Mouse (Mus musculus): ENCODE measurements around the gene Osgep. TPM values are rescaled to one million over a fixed set of nuclear protein-coding genes. Genes with fewer than 3 reads are reported as not detected.
"Not testable (repeated sequence)": the region's sequence is repeated elsewhere in the genome, so short reads cannot be mapped to it uniquely, and the experiment has no call there.

Osgep gene
- 116 and 119 TPM in 2 replicates for polyA plus RNA-seq (2015; fragmentation: Nextera tagmentation; extraction: Ambion mirVana)

DNA sequence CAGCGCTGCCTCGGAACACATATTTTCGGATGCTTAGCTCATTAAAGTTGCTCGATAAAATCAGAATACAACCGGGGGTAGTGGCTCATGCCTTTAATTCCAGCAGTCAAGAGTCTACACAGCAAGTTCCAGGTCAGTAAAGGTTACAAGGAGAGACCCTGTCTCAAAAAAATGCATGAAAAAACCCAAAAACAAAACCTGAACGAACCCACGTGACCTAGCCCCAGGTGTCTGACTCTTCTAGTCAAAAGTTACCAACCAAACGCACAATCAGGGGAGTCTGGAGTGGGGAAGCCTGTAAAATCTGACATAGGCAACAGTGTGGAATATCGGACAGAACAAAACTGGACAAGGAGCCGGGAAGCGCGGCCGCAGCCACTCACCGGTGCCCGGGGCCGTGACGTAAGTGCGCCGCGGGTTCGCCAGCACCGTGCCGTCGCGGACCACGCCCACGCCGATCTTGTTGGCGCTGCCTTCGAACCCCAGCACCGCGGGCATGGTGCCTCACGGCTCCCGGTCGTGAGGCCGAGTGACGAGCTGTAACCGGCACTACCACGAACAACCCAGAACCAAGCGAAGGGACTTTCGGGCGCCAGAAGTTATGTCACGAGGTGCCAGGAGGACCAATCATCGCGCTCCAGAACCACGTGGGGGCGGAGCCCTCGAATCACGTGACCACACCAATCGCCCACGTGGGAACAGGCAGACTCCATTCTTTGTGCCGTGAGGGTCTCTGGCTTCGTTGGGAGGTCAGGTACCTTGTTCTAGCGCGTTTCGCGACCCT lies at the start of gene Osgep, which contains the start of gene Apex1:
Osgep (minus strand) TSS at position 613 of the 784 bp plus-strand sequence.
Apex1 (plus strand) TSS at position 688 of the 784 bp plus-strand sequence.
- H3K4me1 ChIP-seq (replicated peaks): peaks cover 45% of the 10 kb centered on the region
- no peaks in the 10 kb centered on the region for H3K9me3 ChIP-seq
- under 1% methylated on average over 57 of the region's 57 CpGs for WGBS
- peak within 1 kb of the TSS; percentile 83 for H3K4me2 ChIP-seq
- H3K27ac ChIP-seq: peak within 1 kb of the TSS; percentile 88
- no peaks in the 10 kb centered on the region for H3K27me3 ChIP-seq
- H3K4me3 ChIP-seq: peak within 1 kb of the TSS; percentile 69
- peak within 1 kb of the TSS; percentile 84 for H3K9ac ChIP-seq
- ATAC-seq (ENCODE audit: low FRiP score): peak; percentile 96
- H3K36me3 ChIP-seq: peaks cover 33% of the 10 kb centered on the region

DNA sequence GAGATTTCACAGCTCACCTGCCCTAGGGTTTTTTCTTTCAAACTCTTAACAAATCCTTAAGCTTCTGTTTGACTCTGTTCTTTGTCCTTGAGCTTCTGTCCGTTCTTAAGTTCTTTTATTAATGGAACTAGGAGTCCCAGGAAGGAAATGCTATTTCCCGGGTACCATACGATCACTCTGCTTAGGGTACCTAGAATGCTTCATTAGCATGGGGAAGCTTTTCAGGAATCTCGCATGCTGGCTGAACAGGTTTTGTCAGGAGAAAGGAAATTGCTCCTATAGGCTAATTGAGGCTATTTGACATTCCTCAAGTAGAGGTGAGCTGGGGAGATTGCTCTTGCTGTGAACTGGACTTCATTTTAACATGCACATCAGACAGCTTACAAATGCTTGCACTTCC lies 49.0 kb upstream of the Osgep start:
- Histone ChIP-seq H3K9ac (no peak overlapping the region), H3K27ac (no peak overlapping the region), H3K4me3 (no peak overlapping the region), H3K4me2 (no peak overlapping the region), H3K36me3 (no peaks in the 10 kb centered on the region), H3K27me3 (no peaks in the 10 kb centered on the region), H3K4me1 (replicated peaks) (peaks cover 12% of the 10 kb centered on the region), H3K9me3 (no peaks in the 10 kb centered on the region)
- ATAC-seq (ENCODE audit: low FRiP score): no peak
- 72% methylated on average over 4 of the region's 4 CpGs for WGBS

DNA sequence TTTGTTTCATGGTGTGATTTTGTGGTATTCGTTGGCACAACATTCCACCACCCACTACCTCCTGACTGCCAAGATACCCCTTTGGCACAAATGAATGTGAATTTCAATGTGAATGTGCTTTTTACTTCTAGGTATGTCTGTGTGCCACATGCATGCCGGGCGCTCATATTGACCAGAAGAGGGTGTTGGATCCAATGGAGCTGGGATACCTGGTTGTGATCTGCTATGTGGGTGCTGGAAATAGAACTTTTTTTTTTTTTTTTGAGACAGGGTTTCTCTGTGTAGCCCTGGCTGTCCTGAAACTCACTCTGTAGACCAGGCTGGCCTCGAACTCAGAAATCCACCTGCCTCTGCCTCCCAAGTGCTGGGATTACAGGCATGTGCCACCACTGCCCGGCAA lies 48.4 kb upstream of the Osgep start:
- H3K27ac ChIP-seq; H3K36me3 ChIP-seq; H3K4me3 ChIP-seq; ATAC-seq (ENCODE audit: low FRiP score); H3K4me2 ChIP-seq; H3K27me3 ChIP-seq; H3K9me3 ChIP-seq; H3K9ac ChIP-seq: not testable (repeated sequence)
- H3K4me1 ChIP-seq (replicated peaks): peaks cover 12% of the 10 kb centered on the region
- 93% methylated on average over 5 of the region's 5 CpGs for WGBS

DNA sequence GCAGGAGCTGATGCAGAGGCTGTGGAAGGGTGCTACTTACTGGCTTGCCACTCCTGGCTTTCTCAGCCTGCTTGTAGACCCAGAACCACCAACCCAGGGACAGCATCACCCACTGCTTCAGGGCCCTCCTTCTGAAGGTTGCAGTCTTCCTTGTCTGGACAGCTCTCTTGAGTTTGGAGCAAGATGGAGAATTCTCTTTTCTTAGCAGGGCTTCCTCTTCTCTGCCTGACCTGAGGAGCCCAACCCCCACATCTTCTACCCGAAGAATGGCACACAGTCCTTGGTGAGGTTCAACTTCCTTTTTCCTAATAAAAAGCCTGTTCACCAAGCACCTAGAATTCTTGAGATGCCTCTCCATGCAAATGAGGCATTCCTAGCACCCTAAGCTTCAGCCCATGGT lies 46.1 kb upstream of the Osgep start:
- Histone ChIP-seq H3K9me3 (no peaks in the 10 kb centered on the region), H3K9ac (no peak overlapping the region), H3K4me2 (no peak overlapping the region), H3K4me3 (no peak overlapping the region), H3K27ac (no peak overlapping the region), H3K27me3 (no peaks in the 10 kb centered on the region), H3K4me1 (replicated peaks) (peaks cover 8% of the 10 kb centered on the region; the same call in 1 of the 2 replicates), H3K36me3 (no peaks in the 10 kb centered on the region)
- no peak for ATAC-seq (ENCODE audit: low FRiP score)
- 90% methylated on average over 1 of the region's 1 CpGs for WGBS

DNA sequence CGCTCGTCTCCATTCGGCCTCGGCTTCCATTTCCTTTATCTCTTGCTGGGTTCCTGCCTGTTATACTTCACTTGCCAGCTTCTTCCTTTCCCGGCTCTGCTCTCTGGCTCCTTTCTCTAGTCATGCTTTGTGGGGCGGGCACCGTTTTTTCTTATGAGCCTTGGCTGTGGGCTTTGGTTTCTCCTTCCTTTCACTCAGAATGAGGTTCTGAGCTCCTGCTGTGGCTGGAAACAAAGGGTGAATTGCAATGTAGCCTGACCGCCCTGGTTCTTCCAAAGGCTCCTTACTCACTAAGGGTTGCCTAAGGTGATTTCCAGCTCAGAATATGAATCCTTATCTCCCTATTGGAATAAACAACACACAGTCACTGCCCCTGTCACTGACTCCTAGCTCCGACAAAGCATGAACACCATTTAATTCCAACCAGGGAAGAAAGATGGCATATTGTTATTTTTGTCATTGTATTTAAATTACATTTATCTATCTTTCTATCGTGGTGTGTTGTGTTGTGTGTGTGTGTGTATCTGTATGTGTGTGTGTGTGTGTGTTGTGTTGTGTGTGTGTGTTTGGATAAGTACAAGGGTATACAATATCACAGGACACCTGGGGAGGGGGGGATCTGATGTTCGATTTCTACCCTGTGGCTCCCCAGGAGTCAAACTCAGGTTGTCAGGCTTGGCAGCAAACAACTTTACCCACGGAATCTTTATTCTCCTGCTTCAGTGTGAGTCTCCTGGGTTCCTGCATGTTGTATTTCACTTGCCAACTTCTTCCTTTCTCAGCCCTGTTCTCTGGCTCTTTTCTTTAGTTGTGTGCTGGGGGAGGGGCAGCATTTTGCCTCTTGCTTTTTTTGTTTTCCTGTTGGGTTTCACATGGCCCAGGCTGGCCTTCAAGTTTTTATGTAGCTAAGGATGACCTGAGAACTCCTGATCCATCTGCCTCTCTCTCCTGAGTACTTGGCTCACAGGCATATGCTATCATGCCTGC lies 45.2 kb upstream of the Osgep start:
- H3K4me2 ChIP-seq: peak overlapping the region; percentile 27
- H3K27me3 ChIP-seq: no peaks in the 10 kb centered on the region
- H3K4me3 ChIP-seq: no peak overlapping the region
- WGBS: 17% methylated on average over 12 of the region's 12 CpGs
- H3K4me1 ChIP-seq (replicated peaks): peaks cover 8% of the 10 kb centered on the region; the same call in 1 of the 2 replicates
- no peak overlapping the region for H3K9ac ChIP-seq
- H3K36me3 ChIP-seq: no peaks in the 10 kb centered on the region
- H3K27ac ChIP-seq: no peak overlapping the region; the same call in none of the 2 replicates
- no peaks in the 10 kb centered on the region for H3K9me3 ChIP-seq
- no peak for ATAC-seq (ENCODE audit: low FRiP score)

DNA sequence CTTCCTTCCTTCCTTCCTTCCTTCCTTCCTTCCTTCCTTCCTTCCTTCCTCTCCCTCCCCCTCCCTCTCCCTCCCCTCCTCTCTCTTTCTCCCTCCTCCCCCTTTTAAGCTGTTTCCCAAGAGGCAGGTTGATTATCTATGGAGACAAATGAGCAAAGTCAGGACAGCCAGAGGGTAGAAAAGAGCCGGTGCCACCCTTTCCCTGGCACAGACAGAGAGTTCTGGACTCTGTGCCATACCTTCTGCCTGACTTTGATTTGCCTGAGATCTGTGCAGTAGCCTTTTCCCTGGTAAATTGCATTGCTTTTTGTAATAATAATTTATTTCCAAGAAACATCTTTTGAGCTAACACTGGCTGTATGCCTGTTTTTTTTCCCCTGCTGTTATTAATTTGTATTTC lies 44.3 kb upstream of the Osgep start:
- H3K27ac ChIP-seq: no peak overlapping the region
- H3K36me3 ChIP-seq: no peaks in the 10 kb centered on the region
- no peak overlapping the region for H3K4me3 ChIP-seq
- peak overlapping the region; percentile 27; the same call in 1 of the 2 replicates for H3K4me2 ChIP-seq
- ATAC-seq (ENCODE audit: low FRiP score): no peak
- H3K9me3 ChIP-seq: no peaks in the 10 kb centered on the region
- H3K27me3 ChIP-seq: no peaks in the 10 kb centered on the region
- WGBS: 4% methylated on average over 1 of the region's 1 CpGs
- H3K9ac ChIP-seq: no peak overlapping the region
- peaks cover 8% of the 10 kb centered on the region; the same call in 1 of the 2 replicates for H3K4me1 ChIP-seq (replicated peaks)

DNA sequence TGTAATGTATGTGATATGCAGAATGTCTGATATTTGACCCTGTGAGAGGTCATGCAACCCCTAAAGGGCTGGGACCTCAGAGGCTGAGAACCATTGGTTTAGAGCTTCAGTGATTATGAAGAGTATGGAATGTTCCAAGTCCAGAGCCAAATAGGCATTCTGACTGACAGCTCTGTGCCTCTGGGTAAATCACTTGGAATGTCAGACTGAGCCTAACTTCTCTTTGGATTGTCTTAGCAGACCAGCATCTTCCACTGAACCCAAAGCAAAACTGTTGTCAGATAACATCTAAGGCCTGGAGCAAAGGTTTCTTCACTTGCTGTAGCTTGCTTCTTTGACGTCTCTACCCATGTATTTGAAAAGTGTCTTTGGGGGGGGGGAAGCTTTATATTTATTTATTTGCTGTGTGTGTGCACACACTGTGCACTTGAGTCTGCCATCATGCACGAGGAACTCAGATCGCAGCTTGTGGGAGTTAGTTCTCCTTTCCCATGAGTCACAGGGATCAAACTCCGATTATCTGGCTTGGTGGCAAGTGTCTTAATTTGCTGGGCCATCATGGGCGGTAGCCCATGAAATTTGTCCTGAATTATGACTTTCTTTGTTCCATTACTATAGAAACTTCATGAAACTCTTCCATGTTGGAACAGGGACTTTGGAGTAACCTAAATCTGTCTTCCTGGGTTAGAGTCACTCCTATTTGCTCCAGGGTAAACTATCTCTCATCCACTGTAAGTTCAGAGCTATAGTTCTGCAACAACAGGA lies 43.7 kb upstream of the Osgep start:
- Histone ChIP-seq H3K9ac (no peak overlapping the region), H3K36me3 (no peaks in the 10 kb centered on the region), H3K4me2 (no peak overlapping the region), H3K4me1 (replicated peaks) (peaks cover 8% of the 10 kb centered on the region; the same call in 1 of the 2 replicates), H3K27ac (no peak overlapping the region), H3K4me3 (no peak overlapping the region), H3K9me3 (no peaks in the 10 kb centered on the region), H3K27me3 (no peaks in the 10 kb centered on the region)
- WGBS: 80% methylated on average over 5 of the region's 5 CpGs
- ATAC-seq (ENCODE audit: low FRiP score): no peak

DNA sequence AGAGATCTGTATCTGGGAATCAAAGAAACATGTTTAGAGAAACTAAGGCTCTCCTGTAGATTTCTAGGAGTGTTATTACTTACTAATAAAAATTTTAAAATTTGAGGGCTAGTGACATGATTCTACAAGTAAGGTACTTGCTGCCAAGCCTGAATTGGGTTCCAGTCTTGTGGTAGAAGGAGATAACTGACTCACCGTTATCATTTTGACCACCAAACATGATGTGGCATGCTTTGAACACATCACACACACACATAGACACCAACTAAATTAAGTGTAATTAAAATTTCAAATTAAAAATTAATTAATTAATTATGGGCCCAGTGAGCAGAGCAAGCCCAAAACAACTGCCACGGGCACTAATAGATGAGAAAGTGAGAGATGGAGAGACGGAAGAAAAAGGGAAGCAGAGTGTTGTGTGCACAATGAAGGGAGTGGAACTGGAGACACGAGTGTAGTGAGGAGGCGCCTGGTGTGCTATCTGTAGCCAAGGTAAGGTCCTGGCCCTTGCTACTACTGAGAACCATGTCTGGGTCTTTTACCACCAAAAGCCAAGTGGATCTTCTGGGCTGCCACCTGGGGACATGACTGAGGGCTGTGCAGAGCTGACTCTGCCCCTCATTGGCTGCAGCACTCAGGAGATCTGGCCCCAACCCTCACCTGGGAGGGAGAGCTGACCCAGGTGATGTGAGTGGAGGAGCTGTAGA lies 33.7 kb upstream of the Osgep start:
- not testable (repeated sequence) for H3K27me3 ChIP-seq; H3K36me3 ChIP-seq; H3K4me1 ChIP-seq (replicated peaks); H3K4me3 ChIP-seq; H3K27ac ChIP-seq; H3K9me3 ChIP-seq; H3K9ac ChIP-seq; H3K4me2 ChIP-seq; ATAC-seq (ENCODE audit: low FRiP score)
- WGBS: 94% methylated on average over 5 of the region's 5 CpGs

DNA sequence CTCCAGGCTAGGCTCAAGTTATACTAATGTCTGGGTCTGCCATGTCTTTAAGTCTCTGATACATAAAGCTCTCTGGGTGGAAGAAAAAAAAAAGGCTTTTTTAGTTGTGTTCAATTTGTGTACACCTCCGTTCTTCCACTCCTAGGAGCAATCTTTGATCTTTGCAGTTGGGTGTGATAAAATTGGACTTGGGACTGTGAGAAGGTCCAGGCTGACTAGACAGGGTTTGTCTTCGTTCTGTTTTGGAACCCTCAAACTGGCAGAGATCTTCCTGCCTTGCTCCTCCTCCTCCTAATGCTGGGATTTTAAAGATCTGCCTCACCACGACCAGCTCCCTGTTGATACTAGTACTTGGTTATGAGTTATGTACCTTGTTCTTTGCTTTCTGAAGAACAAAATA lies 32.5 kb upstream of the Osgep start:
- H3K27ac ChIP-seq: not testable (repeated sequence)

DNA sequence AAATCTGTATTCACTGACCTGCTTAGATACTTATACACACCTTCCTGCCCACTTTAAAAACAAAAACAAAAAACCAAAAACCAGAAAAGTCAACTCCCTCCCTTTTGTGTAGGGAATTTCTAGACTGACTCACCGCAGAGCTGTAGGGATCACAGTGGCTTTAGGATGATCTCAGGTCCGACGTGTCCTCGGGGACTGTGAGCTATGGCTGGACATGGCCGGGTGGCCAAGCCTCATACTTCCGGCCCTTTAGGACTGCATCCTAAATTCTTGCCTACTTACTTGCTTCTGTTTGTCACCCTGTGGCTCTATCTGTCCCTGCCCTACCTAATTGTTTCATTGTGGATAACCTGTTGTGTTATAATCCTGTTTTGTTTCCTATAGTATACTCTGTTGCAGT lies 32.0 kb upstream of the Osgep start:
- H3K4me2 ChIP-seq: not testable (repeated sequence)

More for the DNA sequence above, 32.5 kb upstream of the Osgep start:
- H3K27me3 ChIP-seq; ATAC-seq (ENCODE audit: low FRiP score); H3K4me1 ChIP-seq (replicated peaks); H3K4me2 ChIP-seq; H3K4me3 ChIP-seq; H3K36me3 ChIP-seq; H3K9me3 ChIP-seq; H3K9ac ChIP-seq: not testable (repeated sequence)
- 77% methylated on average over 3 of the region's 3 CpGs for WGBS

DNA sequence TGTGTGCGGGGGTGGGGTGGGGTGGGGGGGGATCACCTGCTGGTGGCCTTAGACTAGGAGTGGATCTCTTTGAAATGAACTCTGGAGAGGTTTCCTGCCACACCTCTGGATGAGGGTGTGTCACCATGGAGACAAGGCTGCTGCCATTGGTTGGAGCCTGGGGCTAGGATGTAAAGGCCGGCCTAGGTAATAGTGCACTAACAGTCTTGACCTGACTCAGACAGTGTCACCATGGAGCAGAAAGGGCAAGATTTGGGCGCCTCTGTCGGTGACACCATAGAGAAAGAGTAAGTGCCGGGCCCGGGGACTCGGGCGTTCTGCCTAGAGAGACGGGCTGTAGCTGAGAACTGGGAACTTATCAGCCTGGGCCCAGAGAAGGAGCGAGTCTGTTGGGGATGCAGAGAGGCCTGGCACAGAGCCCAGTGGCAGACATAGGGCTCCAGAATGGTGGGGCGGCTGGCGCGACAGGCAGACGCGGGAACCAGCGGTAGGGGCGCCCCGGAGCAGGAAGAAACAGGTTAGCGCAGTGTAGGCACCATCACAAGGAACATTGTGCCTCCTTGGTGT lies 31.3 kb upstream of the Osgep start, which contains the start of gene Pnp2:
Pnp2 (plus strand) TSS at position 51 of the 567 bp plus-strand sequence.
- 8% methylated on average over 19 of the region's 19 CpGs for WGBS
- not testable (repeated sequence) for H3K36me3 ChIP-seq; H3K9me3 ChIP-seq; H3K4me3 ChIP-seq; H3K27me3 ChIP-seq; H3K9ac ChIP-seq; H3K4me1 ChIP-seq (replicated peaks); H3K27ac ChIP-seq
- peak within 1 kb of the TSS; percentile 40 for H3K4me2 ChIP-seq
- peak; percentile 93 for ATAC-seq (ENCODE audit: low FRiP score)

More for the DNA sequence above, 32.0 kb upstream of the Osgep start:
- WGBS: 89% methylated on average over 6 of the region's 6 CpGs
- not testable (repeated sequence) for ATAC-seq (ENCODE audit: low FRiP score); H3K27me3 ChIP-seq; H3K4me1 ChIP-seq (replicated peaks); H3K9me3 ChIP-seq; H3K4me3 ChIP-seq; H3K36me3 ChIP-seq; H3K9ac ChIP-seq; H3K27ac ChIP-seq

Data from hindbrain, embryonic 13.5 days (tissue).